Mouse (Mus musculus): ENCODE measurements at regions not wholly inside any gene's neighbourhood (a gene's known extent, or its start where the extent isn't known, plus 50 kb on each side); places are given as distances from the start of the nearest gene placed in this dataset.
"Not testable (repeated sequence)": the region's sequence is repeated elsewhere in the genome, so short reads cannot be mapped to it uniquely, and the experiment has no call there.

DNA sequence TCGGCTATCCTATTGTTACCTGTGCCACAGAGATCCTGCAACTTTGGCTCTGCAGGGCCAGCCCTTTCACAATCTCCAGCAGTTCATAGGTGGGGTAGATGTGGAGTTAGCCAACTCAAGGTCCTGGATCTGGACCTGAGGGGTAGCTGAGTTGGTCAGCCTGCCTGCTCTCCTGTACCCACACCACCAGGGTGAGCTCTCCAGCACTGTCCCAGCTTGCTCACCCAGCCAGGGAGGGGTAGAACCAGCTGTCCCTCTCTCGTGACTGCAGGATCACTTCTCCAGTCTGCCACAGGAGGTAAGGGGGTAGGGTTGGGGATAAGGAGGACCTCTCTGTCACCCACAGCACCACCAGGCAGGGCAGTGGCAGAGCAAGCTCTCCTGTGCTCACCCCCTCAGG, 104.6 kb upstream of the Arid1b start:
- ATAC-seq (ENCODE audit: insufficient read depth, low FRiP score): no peak
- H3K36me3 ChIP-seq (ENCODE audit: control insufficient read depth, insufficient read depth, low read length): no peaks in the 10 kb centered on the region
- H3K4me1 ChIP-seq (ENCODE audit: control insufficient read depth, insufficient read depth, low read length): no peaks in the 10 kb centered on the region
- H3K27ac ChIP-seq (ENCODE audit: low read length): no peak overlapping the region
- WGBS: 66% methylated on average over 2 of the region's 2 CpGs
- H3K9me3 ChIP-seq (replicated peaks; ENCODE audit: control insufficient read depth, low read length): no peaks in the 10 kb centered on the region
- H3K4me2 ChIP-seq (ENCODE audit: low read depth, low read length): no peak overlapping the region
- H3K27me3 ChIP-seq (ENCODE audit: control insufficient read depth, insufficient read depth, low read length): no peaks in the 10 kb centered on the region
- H3K9ac ChIP-seq (ENCODE audit: low read length): no peak overlapping the region
- H3K4me3 ChIP-seq (replicated peaks; ENCODE audit: low read length): no peak overlapping the region

GRCm38 (mm10) chr17:4890131-4890530, 104.0 kb upstream of the Arid1b start:
- no peak for ATAC-seq (ENCODE audit: insufficient read depth, low FRiP score)

DNA sequence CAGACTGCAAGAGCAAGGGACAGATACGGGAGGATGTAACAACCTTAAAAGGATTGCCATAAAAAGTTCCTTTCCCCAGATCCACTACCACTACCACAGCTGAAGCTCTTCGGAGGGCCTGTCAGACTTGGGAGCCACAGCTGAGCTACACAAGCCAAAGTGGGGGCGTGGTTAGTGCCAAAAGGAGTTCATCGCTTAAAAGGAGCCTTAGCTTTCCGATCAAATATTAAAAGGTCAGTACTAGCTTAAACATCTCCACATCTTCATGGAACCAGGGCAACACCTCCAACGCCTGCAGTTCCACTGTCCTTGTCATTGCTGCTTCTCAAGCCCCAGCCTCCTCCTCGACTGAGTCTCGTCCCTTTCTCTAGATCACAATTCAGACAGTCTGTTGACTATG, 102.6 kb upstream of the Arid1b start:
- Histone ChIP-seq H3K4me2 (ENCODE audit: low read depth, low read length) (no peak overlapping the region), H3K27me3 (ENCODE audit: control insufficient read depth, insufficient read depth, low read length) (no peaks in the 10 kb centered on the region), H3K4me3 (replicated peaks; ENCODE audit: low read length) (no peak overlapping the region), H3K9ac (ENCODE audit: low read length) (no peak overlapping the region), H3K36me3 (ENCODE audit: control insufficient read depth, insufficient read depth, low read length) (no peaks in the 10 kb centered on the region), H3K27ac (ENCODE audit: low read length) (no peak overlapping the region), H3K9me3 (replicated peaks; ENCODE audit: control insufficient read depth, low read length) (no peaks in the 10 kb centered on the region), H3K4me1 (ENCODE audit: control insufficient read depth, insufficient read depth, low read length) (no peaks in the 10 kb centered on the region)
- 73% methylated on average over 8 of the region's 8 CpGs for WGBS
- ATAC-seq (ENCODE audit: insufficient read depth, low FRiP score): no peak

More at GRCm38 (mm10) chr17:4890131-4890530, 104.0 kb upstream of the Arid1b start:
- H3K9me3 ChIP-seq (replicated peaks; ENCODE audit: control insufficient read depth, low read length): no peaks in the 10 kb centered on the region
- H3K27me3 ChIP-seq (ENCODE audit: control insufficient read depth, insufficient read depth, low read length): no peaks in the 10 kb centered on the region
- 100% methylated on average over 1 of the region's 1 CpGs for WGBS
- no peak overlapping the region for H3K4me2 ChIP-seq (ENCODE audit: low read depth, low read length)
- no peaks in the 10 kb centered on the region for H3K36me3 ChIP-seq (ENCODE audit: control insufficient read depth, insufficient read depth, low read length)
- H3K9ac ChIP-seq (ENCODE audit: low read length): no peak overlapping the region
- H3K27ac ChIP-seq (ENCODE audit: low read length): no peak overlapping the region
- H3K4me3 ChIP-seq (replicated peaks; ENCODE audit: low read length): no peak overlapping the region
- no peaks in the 10 kb centered on the region for H3K4me1 ChIP-seq (ENCODE audit: control insufficient read depth, insufficient read depth, low read length)

GRCm38 (mm10) chr17:4894756-4895330, 99.3 kb upstream of the Arid1b start:
- not testable (repeated sequence) for H3K36me3 ChIP-seq (ENCODE audit: control insufficient read depth, insufficient read depth, low read length); H3K27ac ChIP-seq (ENCODE audit: low read length)

GRCm38 (mm10) chr17:4903129-4903528, 91.0 kb upstream of the Arid1b start:
- peaks cover 4% of the 10 kb centered on the region; the same call in 1 of the 2 replicates for H3K4me1 ChIP-seq (ENCODE audit: control insufficient read depth, insufficient read depth, low read length)
- no peak overlapping the region for H3K4me2 ChIP-seq (ENCODE audit: low read depth, low read length)
- H3K36me3 ChIP-seq (ENCODE audit: control insufficient read depth, insufficient read depth, low read length): no peaks in the 10 kb centered on the region
- no peak overlapping the region for H3K4me3 ChIP-seq (replicated peaks; ENCODE audit: low read length)
- H3K9ac ChIP-seq (ENCODE audit: low read length): no peak overlapping the region
- 75% methylated on average over 3 of the region's 3 CpGs for WGBS
- no peak overlapping the region for H3K27ac ChIP-seq (ENCODE audit: low read length)
- no peaks in the 10 kb centered on the region for H3K27me3 ChIP-seq (ENCODE audit: control insufficient read depth, insufficient read depth, low read length)
- no peaks in the 10 kb centered on the region for H3K9me3 ChIP-seq (replicated peaks; ENCODE audit: control insufficient read depth, low read length)
- ATAC-seq (ENCODE audit: insufficient read depth, low FRiP score): no peak

More at GRCm38 (mm10) chr17:4894756-4895330, 99.3 kb upstream of the Arid1b start:
- ATAC-seq (ENCODE audit: insufficient read depth, low FRiP score); H3K4me3 ChIP-seq (replicated peaks; ENCODE audit: low read length); H3K4me2 ChIP-seq (ENCODE audit: low read depth, low read length); H3K9ac ChIP-seq (ENCODE audit: low read length); H3K4me1 ChIP-seq (ENCODE audit: control insufficient read depth, insufficient read depth, low read length); H3K9me3 ChIP-seq (replicated peaks; ENCODE audit: control insufficient read depth, low read length); H3K27me3 ChIP-seq (ENCODE audit: control insufficient read depth, insufficient read depth, low read length): not testable (repeated sequence)
- WGBS: 84% methylated on average over 10 of the region's 10 CpGs

GRCm38 (mm10) chr17:4906504-4906903, 87.6 kb upstream of the Arid1b start:
- H3K9ac ChIP-seq (ENCODE audit: low read length): no peak overlapping the region; the same call in 1 of the 2 replicates
- H3K27ac ChIP-seq (ENCODE audit: low read length): peak overlapping the region; percentile 96
- no peak overlapping the region for H3K4me2 ChIP-seq (ENCODE audit: low read depth, low read length)
- ATAC-seq (ENCODE audit: insufficient read depth, low FRiP score): no peak
- H3K36me3 ChIP-seq (ENCODE audit: control insufficient read depth, insufficient read depth, low read length): no peaks in the 10 kb centered on the region
- WGBS: 35% methylated on average over 3 of the region's 3 CpGs
- H3K4me1 ChIP-seq (ENCODE audit: control insufficient read depth, insufficient read depth, low read length): peaks cover 4% of the 10 kb centered on the region; the same call in 1 of the 2 replicates
- no peak overlapping the region for H3K4me3 ChIP-seq (replicated peaks; ENCODE audit: low read length)
- H3K27me3 ChIP-seq (ENCODE audit: control insufficient read depth, insufficient read depth, low read length): no peaks in the 10 kb centered on the region
- no peaks in the 10 kb centered on the region for H3K9me3 ChIP-seq (replicated peaks; ENCODE audit: control insufficient read depth, low read length)

- Histone ChIP-seq H3K9me3 (replicated peaks; ENCODE audit: control insufficient read depth, low read length) (no peaks in the 10 kb centered on the region), H3K36me3 (ENCODE audit: control insufficient read depth, insufficient read depth, low read length) (no peaks in the 10 kb centered on the region), H3K27ac (ENCODE audit: low read length) (peak overlapping the region; percentile 96), H3K9ac (ENCODE audit: low read length) (peak overlapping the region; percentile 62), H3K4me1 (ENCODE audit: control insufficient read depth, insufficient read depth, low read length) (peaks cover 4% of the 10 kb centered on the region; the same call in 1 of the 2 replicates), H3K4me3 (replicated peaks; ENCODE audit: low read length) (peak overlapping the region; percentile 51), H3K27me3 (ENCODE audit: control insufficient read depth, insufficient read depth, low read length) (no peaks in the 10 kb centered on the region), H3K4me2 (ENCODE audit: low read depth, low read length) (peak overlapping the region; percentile 67)
- 0% methylated on average over 12 of the region's 14 CpGs for WGBS
- no peak for ATAC-seq (ENCODE audit: insufficient read depth, low FRiP score)
These were observed 86.9 kb upstream of the Arid1b start for GRCm38 (mm10) chr17:4907181-4907752.

GRCm38 (mm10) chr17:4907841-4908571, 86.1 kb upstream of the Arid1b start:
- H3K9me3 ChIP-seq (replicated peaks; ENCODE audit: control insufficient read depth, low read length): no peaks in the 10 kb centered on the region
- peak overlapping the region; percentile 51 for H3K4me3 ChIP-seq (replicated peaks; ENCODE audit: low read length)
- H3K9ac ChIP-seq (ENCODE audit: low read length): peak overlapping the region; percentile 79
- no peaks in the 10 kb centered on the region for H3K36me3 ChIP-seq (ENCODE audit: control insufficient read depth, insufficient read depth, low read length)
- H3K27ac ChIP-seq (ENCODE audit: low read length): peak overlapping the region; percentile 96
- peaks cover 4% of the 10 kb centered on the region; the same call in 1 of the 2 replicates for H3K4me1 ChIP-seq (ENCODE audit: control insufficient read depth, insufficient read depth, low read length)
- under 1% methylated on average over 85 of the region's 85 CpGs for WGBS
- peak; percentile 96 for ATAC-seq (ENCODE audit: insufficient read depth, low FRiP score)
- no peaks in the 10 kb centered on the region for H3K27me3 ChIP-seq (ENCODE audit: control insufficient read depth, insufficient read depth, low read length)
- H3K4me2 ChIP-seq (ENCODE audit: low read depth, low read length): peak overlapping the region; percentile 67

GRCm38 (mm10) chr17:4908572-4908965, 85.6 kb upstream of the Arid1b start:
- WGBS: 3% methylated on average over 17 of the region's 17 CpGs
- Histone ChIP-seq H3K4me2 (ENCODE audit: low read depth, low read length) (peak overlapping the region; percentile 67), H3K27ac (ENCODE audit: low read length) (peak overlapping the region; percentile 96), H3K36me3 (ENCODE audit: control insufficient read depth, insufficient read depth, low read length) (no peaks in the 10 kb centered on the region), H3K4me3 (replicated peaks; ENCODE audit: low read length) (peak overlapping the region; percentile 51), H3K9ac (ENCODE audit: low read length) (peak overlapping the region; percentile 79), H3K27me3 (ENCODE audit: control insufficient read depth, insufficient read depth, low read length) (no peaks in the 10 kb centered on the region), H3K4me1 (ENCODE audit: control insufficient read depth, insufficient read depth, low read length) (peaks cover 4% of the 10 kb centered on the region; the same call in 1 of the 2 replicates), H3K9me3 (replicated peaks; ENCODE audit: control insufficient read depth, low read length) (no peaks in the 10 kb centered on the region)
- peak; percentile 0; the same call in 1 of the 2 replicates for ATAC-seq (ENCODE audit: insufficient read depth, low FRiP score)

All from stomach, embryonic 16.5 days (tissue).